Mouse (Mus musculus) CD4-positive, CD25-positive, alpha-beta regulatory T cell, adult 4 months (primary cell): Measurements from ENCODE around the gene Hba-a2. TPM values are rescaled to one million over a fixed set of nuclear protein-coding genes. Genes with fewer than 3 reads are reported as not detected.
"Not testable (repeated sequence)": the region's sequence is repeated elsewhere in the genome, so short reads cannot be mapped to it uniquely, and the experiment has no call there.

Experiments
- ATAC-seq: one replicate; pipeline ENCODE4 v1.8.0; 2017
- polyA plus RNA-seq, 2 experiments: library from polyadenylated mRNA; unstranded; fragments of 100-300 nt; shearing (Covaris generic); gene quantifications; one replicate each; pipeline ENCODE4 v1.2.1; 2017

The Hba-a2 gene
- 10 to 100 TPM in 1 of 2 experiments, not detected in 1; 13.1 TPM for polyA plus RNA-seq

DNA sequence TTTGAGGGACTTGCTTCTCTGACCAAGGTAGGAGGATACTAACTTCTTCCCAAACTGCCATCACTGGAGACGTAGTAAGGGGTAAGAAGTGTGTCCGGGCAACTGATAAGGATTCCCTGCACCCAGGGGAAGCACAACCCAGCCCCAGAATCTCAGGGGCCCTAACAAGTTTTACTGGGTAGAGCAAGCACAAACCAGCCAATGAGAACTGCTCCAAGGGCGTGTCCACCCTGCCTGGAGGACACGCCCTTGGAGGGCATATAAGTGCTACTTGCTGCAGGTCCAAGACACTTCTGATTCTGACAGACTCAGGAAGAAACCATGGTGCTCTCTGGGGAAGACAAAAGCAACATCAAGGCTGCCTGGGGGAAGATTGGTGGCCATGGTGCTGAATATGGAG lies at the start of gene Hba-a2:
TSS of gene Hba-a2 (plus strand) at position 287 of the 400 bp plus-strand sequence.
- not testable (repeated sequence) for ATAC-seq

- ATAC-seq: no peak
These were observed 49.2 kb upstream of the Hba-a2 start for GRCm38 (mm10) chr11:32247068-32247467.

GRCm38 (mm10) chr11:32248350-32248749 lies 47.9 kb upstream of the Hba-a2 start:
- ATAC-seq: no peak

DNA sequence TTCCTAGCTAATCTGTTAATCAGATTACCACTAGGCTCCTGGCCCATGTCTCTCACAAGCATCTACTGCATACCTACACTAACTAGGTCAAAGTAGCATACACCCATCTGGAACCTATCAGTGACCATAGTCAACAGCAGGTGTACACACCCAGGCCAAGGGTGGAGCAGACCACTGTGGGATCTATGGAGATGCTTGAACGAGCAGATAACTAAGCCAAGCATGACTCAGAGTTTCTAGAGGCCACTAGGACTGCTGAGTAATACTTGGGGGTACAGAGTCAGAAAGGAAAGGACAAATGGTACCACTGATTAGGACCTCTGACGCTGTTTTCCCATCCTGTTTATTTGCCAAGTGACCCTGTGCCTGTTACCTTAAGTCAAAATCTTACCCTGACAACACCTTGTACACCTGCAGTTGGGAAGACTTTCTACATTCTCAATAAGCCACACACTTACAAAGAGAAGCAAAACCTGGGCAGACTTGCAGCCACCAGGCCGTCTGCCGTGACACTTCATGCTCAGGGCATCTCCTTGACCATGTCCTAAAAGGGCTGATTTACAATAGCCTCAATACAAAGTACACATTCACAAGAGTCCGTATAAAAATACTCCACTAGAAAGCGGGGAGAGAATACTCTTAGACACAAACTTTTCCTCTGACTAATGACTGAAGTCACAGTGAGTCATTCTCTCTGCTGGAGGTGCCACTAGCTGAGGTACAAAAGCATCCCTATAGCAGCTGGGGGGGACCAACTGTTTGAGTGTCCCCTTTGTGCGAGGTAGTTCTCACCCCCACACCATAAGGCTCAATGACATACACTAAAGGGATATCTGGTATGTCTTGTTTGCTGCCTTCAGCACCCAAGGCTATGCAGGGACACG lies 45.2 kb upstream of the Hba-a2 start:
- no peak for ATAC-seq

DNA sequence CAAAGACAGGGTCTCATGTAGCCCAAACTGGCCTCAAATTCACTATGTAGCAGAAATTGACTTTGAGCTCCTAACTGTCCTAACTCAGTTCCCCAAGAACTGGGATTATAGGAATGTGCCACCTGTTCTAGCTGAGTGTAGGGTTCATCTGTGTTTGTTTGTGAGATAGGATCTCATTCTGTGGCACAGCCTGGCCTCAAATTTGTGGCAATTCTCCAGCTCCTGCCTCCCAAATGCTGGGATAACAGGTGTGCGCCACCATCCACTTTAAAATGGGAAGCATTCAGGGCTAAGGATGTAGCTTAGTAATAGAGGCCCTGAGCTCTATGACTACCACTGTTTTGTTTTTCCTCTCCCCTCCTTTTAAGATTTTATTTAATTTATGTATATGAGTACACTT lies 43.2 kb upstream of the Hba-a2 start:
- no peak for ATAC-seq

DNA sequence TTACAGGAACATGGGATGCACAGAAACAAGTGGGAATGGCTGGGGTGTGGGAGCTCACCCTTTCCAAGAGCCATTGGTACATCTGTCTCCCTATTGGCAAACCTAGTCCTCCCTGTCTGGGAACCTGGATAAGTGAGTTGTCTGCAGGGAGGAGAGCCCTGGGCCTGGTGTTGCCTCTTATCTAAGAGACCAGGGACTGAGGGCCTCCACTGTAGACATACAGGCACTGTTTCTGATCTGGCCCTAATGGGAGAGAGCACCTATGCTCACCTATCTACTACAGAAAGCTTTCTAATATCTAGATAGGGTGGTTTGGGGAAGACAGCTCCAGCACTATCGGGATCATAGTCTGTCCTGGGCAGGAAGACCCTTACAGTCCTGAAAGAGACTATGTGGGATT lies 40.1 kb upstream of the Hba-a2 start:
- no peak for ATAC-seq

GRCm38 (mm10) chr11:32256566-32256965 lies 39.7 kb upstream of the Hba-a2 start:
- no peak for ATAC-seq

- ATAC-seq: no peak
These were observed 33.4 kb upstream of the Hba-a2 start for GRCm38 (mm10) chr11:32262674-32263415.

DNA sequence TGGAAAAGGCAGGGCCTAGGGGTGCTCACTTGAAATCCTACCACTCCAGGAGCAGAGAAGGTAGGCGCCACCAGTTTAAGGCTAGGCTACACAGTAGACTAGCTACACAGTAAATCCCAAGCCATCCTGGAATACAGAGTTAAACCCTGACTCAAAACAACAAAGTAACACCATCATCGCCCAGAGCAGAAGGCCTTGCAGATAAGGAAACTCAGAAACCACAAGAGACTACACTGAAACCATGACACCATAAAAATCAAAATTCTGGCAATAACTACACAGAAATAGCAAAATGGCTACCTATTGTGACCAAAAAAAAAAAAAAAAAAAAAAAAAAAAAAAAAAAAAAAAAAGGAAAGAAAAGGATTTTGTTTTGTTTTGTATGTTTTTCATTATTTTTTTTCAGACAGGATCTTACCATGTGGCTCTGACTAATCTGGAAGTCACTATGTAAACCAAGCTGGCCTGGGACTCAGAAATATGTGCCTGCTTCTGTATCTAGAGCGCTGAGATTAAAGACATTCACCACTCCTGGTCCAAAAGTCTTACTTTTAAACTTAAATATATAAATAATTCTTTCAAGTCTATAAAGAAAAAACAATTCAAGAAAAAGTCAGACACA lies 31.1 kb upstream of the Hba-a2 start:
- ATAC-seq: no peak

DNA sequence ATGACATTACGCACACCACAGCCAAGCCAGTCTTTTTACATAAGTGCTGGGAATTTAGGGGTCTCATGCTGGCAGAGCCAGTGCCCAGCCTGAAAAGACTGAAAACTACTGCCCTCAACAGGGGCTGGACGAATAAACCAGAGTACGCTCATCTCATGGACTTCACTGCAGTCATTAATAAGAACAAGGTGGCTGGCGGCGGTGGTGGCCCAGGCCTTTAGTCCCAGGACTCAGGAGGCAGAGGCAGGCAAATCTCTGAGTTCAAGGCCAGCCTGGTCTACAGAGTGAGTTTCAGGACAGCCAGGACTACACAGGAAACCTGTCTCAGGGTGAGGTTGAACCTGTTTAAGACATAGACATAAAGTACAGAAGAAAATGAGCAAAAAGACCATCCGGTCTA lies 30.1 kb upstream of the Hba-a2 start:
- ATAC-seq: no peak

DNA sequence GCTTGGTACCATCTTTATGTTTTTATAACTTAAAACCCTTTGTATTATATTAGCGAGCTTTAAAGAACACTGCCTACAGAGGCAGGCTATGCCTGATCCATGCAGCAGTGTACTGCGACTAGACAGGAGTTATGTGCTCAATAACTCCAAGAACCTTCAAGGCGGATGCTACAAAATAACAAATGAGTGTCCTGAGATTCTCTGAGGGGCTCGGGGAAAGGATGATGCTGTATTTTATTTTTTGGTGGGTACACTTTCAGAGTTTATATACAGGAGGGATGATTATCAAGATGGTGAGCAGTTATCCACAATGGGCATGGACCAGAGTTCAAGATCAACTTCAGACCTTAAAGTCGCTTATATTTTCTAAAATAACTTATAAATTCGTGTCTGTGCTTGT lies 29.5 kb upstream of the Hba-a2 start:
- no peak for ATAC-seq

DNA sequence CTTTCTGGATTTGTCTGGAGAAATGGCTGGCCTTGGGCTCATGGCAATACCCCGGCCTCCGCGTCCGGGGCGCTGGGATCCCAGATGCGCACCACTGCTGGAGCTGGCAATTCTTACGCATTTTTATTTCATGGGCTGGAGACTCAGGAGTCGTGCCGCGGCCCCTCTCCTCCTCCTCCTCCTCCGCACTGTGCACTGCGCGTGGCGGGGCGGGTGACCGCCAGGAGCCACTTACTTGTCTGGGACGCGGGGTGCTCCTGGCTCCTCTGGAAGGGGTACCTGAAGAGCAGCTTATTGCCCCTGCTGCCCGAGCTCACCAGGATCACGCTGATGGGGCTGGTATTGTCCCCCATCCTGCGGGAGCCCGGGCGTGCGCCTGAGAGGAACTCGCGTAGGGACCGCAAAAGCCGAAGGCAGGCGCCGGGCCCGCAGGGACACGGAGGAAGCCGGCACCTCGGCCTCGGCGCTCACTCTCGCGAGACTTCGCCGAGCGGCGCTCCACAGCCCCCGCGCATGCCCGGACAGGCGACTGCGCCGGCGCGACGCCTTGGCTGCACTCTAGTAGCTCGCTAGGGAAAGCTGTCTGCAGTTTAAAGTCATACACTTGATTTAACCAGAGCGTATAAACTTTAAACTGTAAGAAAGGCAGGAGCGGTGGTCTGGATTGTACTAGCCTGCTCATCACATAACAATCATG lies 29.0 kb upstream of the Hba-a2 start, which contains the start of gene Nprl3:
TSS of gene Nprl3 (minus strand) at position 520 of the 697 bp plus-strand sequence.
- peak; percentile 96 for ATAC-seq

DNA sequence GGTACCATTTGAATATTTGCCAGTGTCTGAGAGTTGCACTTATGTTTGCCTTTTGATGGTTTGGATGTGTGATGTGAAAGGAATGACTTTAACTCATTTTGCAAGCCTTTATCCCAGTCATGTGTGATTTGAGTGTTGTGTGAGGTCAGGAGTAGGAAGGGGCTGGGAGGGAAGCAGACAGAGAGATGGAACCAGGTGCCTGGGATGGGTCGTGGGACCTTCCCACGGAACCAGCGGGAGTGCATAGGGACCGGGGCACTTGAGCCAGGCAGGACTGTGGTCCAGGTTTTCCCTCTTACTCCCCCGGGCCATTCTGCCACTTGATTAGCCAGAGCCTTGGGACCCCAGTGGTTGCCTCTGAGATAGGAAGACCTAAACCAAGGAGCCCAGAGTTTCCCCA lies 28.3 kb upstream of the Hba-a2 start:
- peak; percentile 2 for ATAC-seq

GRCm38 (mm10) chr11:32268952-32269351 lies 27.3 kb upstream of the Hba-a2 start:
- ATAC-seq: no peak

GRCm38 (mm10) chr11:32271178-32271577 lies 25.1 kb upstream of the Hba-a2 start:
- ATAC-seq: no peak

GRCm38 (mm10) chr11:32276347-32276746 lies 19.9 kb upstream of the Hba-a2 start, which contains the start of gene Hba-x:
Gene Hba-x, plus strand, starts transcription at chr11:32276400.
- no peak for ATAC-seq

GRCm38 (mm10) chr11:32277736-32278457 lies 18.4 kb upstream of the Hba-a2 start:
- ATAC-seq: no peak

GRCm38 (mm10) chr11:32278458-32278957 lies 17.8 kb upstream of the Hba-a2 start:
- no peak for ATAC-seq

GRCm38 (mm10) chr11:32280646-32281045 lies 15.6 kb upstream of the Hba-a2 start:
- no peak for ATAC-seq

DNA sequence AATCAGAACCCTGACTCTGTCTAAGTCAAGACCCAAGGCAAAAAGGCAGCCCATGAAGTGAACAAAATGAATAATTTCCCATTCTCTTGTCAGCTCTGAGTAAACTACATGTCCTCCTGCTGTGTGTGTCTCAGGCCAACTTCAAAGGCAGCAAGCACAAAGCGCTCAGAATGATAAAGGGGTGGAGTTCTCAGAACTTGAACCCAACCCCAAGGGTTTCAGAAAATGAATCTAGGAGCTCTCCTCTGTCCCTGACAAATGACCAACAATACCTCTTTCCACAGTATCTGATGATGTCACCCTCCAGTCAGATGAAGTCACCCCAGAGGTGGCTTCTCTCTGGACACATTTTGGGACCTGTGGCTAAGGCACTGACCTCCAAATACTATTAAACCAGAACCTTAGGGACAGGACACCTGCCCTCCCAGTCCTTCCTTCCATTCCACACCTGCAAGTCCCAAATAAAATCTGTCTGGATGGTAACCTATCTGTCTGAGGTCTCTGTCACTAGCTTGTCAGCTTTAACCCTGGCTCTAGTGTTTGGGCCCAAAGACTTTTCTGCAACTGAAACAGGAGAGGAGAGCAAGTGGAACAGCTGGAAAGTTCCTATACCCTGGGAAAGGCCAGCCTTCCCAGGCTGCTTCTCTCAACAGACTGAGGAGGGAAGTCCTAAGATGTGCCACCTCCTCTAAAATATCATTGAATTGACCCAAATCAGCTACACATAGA lies 14.7 kb upstream of the Hba-a2 start:
- no peak for ATAC-seq
